ENCODE assay signal across 11 mouse cellular contexts in genomic region chr17:26953726-26954125, GRCm38 (mm10). TPM values are rescaled to one million over a fixed set of nuclear protein-coding genes. Genes with fewer than 3 reads are reported as not detected.
DNase-seq lines count a peak whose midpoint lies in the region; ATAC-seq and TF ChIP-seq lines count a peak whose summit lies in the region.
"Had no signal": no experiment of that assay in that cellular context is flagged by ENCODE, and none has a peak within 500 bp of the region (broad histone marks: within the 10 kb centered on the region; RNA-seq: fewer than 3 reads in every experiment).

No protein-coding gene starts in this region.

- H3K9ac ChIP-seq in lung, embryonic 15.5 days, result no peak overlapping the region
- no peak overlapping the region for H3K9ac ChIP-seq in lung, postnatal 0 days (replicated peaks; ENCODE audit: low read depth)
- no peak overlapping the region for H3K9ac ChIP-seq in forebrain, postnatal 0 days

- no peak overlapping the region for H3K27ac ChIP-seq in lung, embryonic 15.5 days
- H3K27ac ChIP-seq in lung, postnatal 0 days (ENCODE audit: low read length), result no peak overlapping the region
- no peak overlapping the region for H3K27ac ChIP-seq in forebrain, postnatal 0 days (ENCODE audit: low read depth, low read length)
- peak overlapping the region; percentile 93 for H3K27ac ChIP-seq in limb, embryonic 10.5 days
- H3K27ac ChIP-seq in small intestine, adult 2 months (ENCODE audit: insufficient read depth, low read depth, low read length), result peak overlapping the region; percentile 75

- H3K4me3 ChIP-seq in lung, embryonic 15.5 days, result no peak overlapping the region
- no peak overlapping the region for H3K4me3 ChIP-seq in lung, postnatal 0 days (ENCODE audit: low read depth, low read length)
- H3K4me3 ChIP-seq in forebrain, postnatal 0 days (ENCODE audit: low read depth, low read length), result no peak overlapping the region
- peak overlapping the region; percentile 80 for H3K4me3 ChIP-seq in limb, embryonic 10.5 days
- H3K4me3 ChIP-seq in small intestine, adult 2 months (ENCODE audit: low read depth, low read length), result peak overlapping the region; percentile 29

- H3K36me3 ChIP-seq in lung, embryonic 15.5 days, result peaks cover 28% of the 10 kb centered on the region
- H3K36me3 ChIP-seq in lung, postnatal 0 days (ENCODE audit: insufficient read depth, low read length), result 0 out of 2 replicates have a peak, but pooled peaks cover 4% of the 10 kb centered on the region
- peaks cover 52% of the 10 kb centered on the region for H3K36me3 ChIP-seq in forebrain, postnatal 0 days (ENCODE audit: insufficient read depth)
- peaks cover 48% of the 10 kb centered on the region for H3K36me3 ChIP-seq in limb, embryonic 10.5 days
- no peaks in the 10 kb centered on the region for H3K36me3 ChIP-seq in small intestine, adult 2 months (ENCODE audit: control insufficient read depth, insufficient read depth, low read length)

- no peak for DNase-seq in lung, postnatal 0 days (ENCODE audit: low spot score)
- no peak for DNase-seq in forebrain, postnatal 0 days
- DNase-seq in limb, embryonic 10.5 days (ENCODE audit: low spot score), result no peak
- DNase-seq in spleen, adult 12 weeks (ENCODE audit: low spot score), result no peak
- DNase-seq in testis, postnatal 10 days (ENCODE audit: low spot score), result no peak
- DNase-seq in layer of hippocampus, adult 8-10 months (ENCODE audit: low spot score in 2 of 2), result no peak
- DNase-seq: cerebellum, adult 8-10 months; kidney, adult 8-10 months; lung, postnatal 36 days had no signal

- ATAC-seq in lung, embryonic 15.5 days (ENCODE audit: borderline replicate concordance, extremely low read depth, low FRiP score, low TSS enrichment), result no peak
- ATAC-seq in lung, postnatal 0 days, result no peak
- ATAC-seq in forebrain, postnatal 0 days, result no peak

- no peak for TF ChIP-seq EP300 in lung, postnatal 0 days (IDR thresholded peaks at IDR 0.05)

- TF ChIP-seq POLR2A in small intestine, adult 2 months (IDR thresholded peaks at IDR 0.05; ENCODE audit: low read depth, low read length), result no peak

- WGBS in lung, embryonic 15.5 days, result 22% methylated on average over 10 of the region's 16 CpGs
- 52% methylated on average over 9 of the region's 16 CpGs for WGBS in lung, postnatal 0 days
- 32% methylated on average over 11 of the region's 16 CpGs for WGBS in forebrain, postnatal 0 days
- WGBS in limb, embryonic 10.5 days, result 16% methylated on average over 15 of the region's 16 CpGs
- WGBS in small intestine, adult 2 months, result 21% methylated on average over 8 of the region's 16 CpGs

- 0 out of 2 replicates have a peak, but pooled peaks cover 4% of the 10 kb centered on the region for H3K27me3 ChIP-seq in lung, embryonic 15.5 days
- H3K27me3 ChIP-seq in lung, postnatal 0 days (replicated peaks; ENCODE audit: insufficient read depth, low read length), result no peaks in the 10 kb centered on the region
- no peaks in the 10 kb centered on the region for H3K27me3 ChIP-seq in forebrain, postnatal 0 days (ENCODE audit: insufficient read depth, low read length)
- no peaks in the 10 kb centered on the region for H3K27me3 ChIP-seq in limb, embryonic 10.5 days (ENCODE audit: low read depth, poor library complexity, severe bottlenecking)
- H3K27me3 ChIP-seq in small intestine, adult 2 months (ENCODE audit: control insufficient read depth, insufficient read depth, low read length), result no peaks in the 10 kb centered on the region

- no peaks in the 10 kb centered on the region for H3K9me3 ChIP-seq in lung, embryonic 15.5 days
- H3K9me3 ChIP-seq in lung, postnatal 0 days (ENCODE audit: low read length), result no peaks in the 10 kb centered on the region
- no peaks in the 10 kb centered on the region for H3K9me3 ChIP-seq in forebrain, postnatal 0 days (ENCODE audit: low read length)
- H3K9me3 ChIP-seq in limb, embryonic 10.5 days (replicated peaks), result no peaks in the 10 kb centered on the region

- H3K4me2 ChIP-seq in lung, embryonic 15.5 days, result peak overlapping the region; percentile 44
- H3K4me2 ChIP-seq in lung, postnatal 0 days (replicated peaks; ENCODE audit: low read depth, low read length), result no peak overlapping the region
- H3K4me2 ChIP-seq in forebrain, postnatal 0 days (ENCODE audit: low read depth), result 0 out of 2 replicates have a peak overlapping the region, but pooled peaks have one; percentile 74

- H3K4me1 ChIP-seq in lung, embryonic 15.5 days, result peaks cover 53% of the 10 kb centered on the region
- peaks cover 15% of the 10 kb centered on the region; the same call in 1 of the 2 replicates for H3K4me1 ChIP-seq in lung, postnatal 0 days (ENCODE audit: insufficient read depth, low read depth, low read length)
- H3K4me1 ChIP-seq in forebrain, postnatal 0 days (ENCODE audit: insufficient read depth), result peaks cover 29% of the 10 kb centered on the region
- H3K4me1 ChIP-seq in limb, embryonic 10.5 days, result peaks cover 62% of the 10 kb centered on the region
- peaks cover 20% of the 10 kb centered on the region for H3K4me1 ChIP-seq in small intestine, adult 2 months (ENCODE audit: control insufficient read depth, insufficient read depth, insufficient read length, low read length)

- TF ChIP-seq CTCF in lung, postnatal 0 days (IDR thresholded peaks at IDR 0.05), result no peak
- TF ChIP-seq CTCF in forebrain, postnatal 0 days (IDR thresholded peaks at IDR 0.05; ENCODE audit: low read depth), result no peak
- TF ChIP-seq CTCF in small intestine, adult 2 months (IDR thresholded peaks at IDR 0.05; ENCODE audit: extremely low read depth, insufficient read length, insufficient replicate concordance, low read depth, low read length), result no peak

RNA-seq across cellular contexts. Expression of gene Syngap1, which starts 12.7 kb away (rescaled TPM):
- 1.5 and 2.1 TPM in 2 replicates for polyA plus RNA-seq in lung, embryonic 15.5 days (2015; fragmentation: Nextera tagmentation; extraction: Ambion mirVana)
- 1.0 and 1.4 TPM in 2 replicates for polyA plus RNA-seq in lung, postnatal 0 days (2015; fragmentation: Nextera tagmentation; extraction: Ambion mirVana)
- 84.2 and 85.2 TPM in 2 replicates for total RNA-seq in forebrain, postnatal 0 days (2014; rRNA removed)
- polyA plus RNA-seq in forebrain, postnatal 0 days (2015; fragmentation: Nextera tagmentation; extraction: Ambion mirVana), result 3.1 and 5.0 TPM in 2 replicates
- 2.8 and 3.1 TPM in 2 replicates for polyA plus RNA-seq in limb, embryonic 10.5 days (2016; fragmentation: Nextera tagmentation; extraction: Ambion mirVana)
- polyA plus RNA-seq in small intestine, adult 2 months (2012; rRNA removed), result 5.8 and 8.6 TPM in 2 replicates
- total RNA-seq in layer of hippocampus, adult 8-10 months (2022), result 100 to 1,000 TPM; 353 to 466 (median 403) TPM

RNA-seq across cellular contexts. Expression of gene Cuta, which starts 14.4 kb away (rescaled TPM):
- 182 and 184 TPM in 2 replicates for polyA plus RNA-seq in lung, embryonic 15.5 days (2015; fragmentation: Nextera tagmentation; extraction: Ambion mirVana)
- polyA plus RNA-seq in lung, postnatal 0 days (2015; fragmentation: Nextera tagmentation; extraction: Ambion mirVana), result 179 and 180 TPM in 2 replicates
- total RNA-seq in forebrain, postnatal 0 days (2014; rRNA removed), result 44.4 and 44.9 TPM in 2 replicates
- polyA plus RNA-seq in forebrain, postnatal 0 days (2015; fragmentation: Nextera tagmentation; extraction: Ambion mirVana), result 147 and 158 TPM in 2 replicates
- polyA plus RNA-seq in limb, embryonic 10.5 days (2016; fragmentation: Nextera tagmentation; extraction: Ambion mirVana), result 184 and 188 TPM in 2 replicates
- 83.4 and 151 TPM in 2 replicates for polyA plus RNA-seq in small intestine, adult 2 months (2012; rRNA removed)
- 10 to 100 TPM; 90.0 to 96.1 (median 92.0) TPM for total RNA-seq in layer of hippocampus, adult 8-10 months (2022)

RNA-seq across cellular contexts. Expression of gene Zbtb9, which starts 19.2 kb away (rescaled TPM):
- polyA plus RNA-seq in lung, embryonic 15.5 days (2015; fragmentation: Nextera tagmentation; extraction: Ambion mirVana), result 16.3 and 16.9 TPM in 2 replicates
- polyA plus RNA-seq in lung, postnatal 0 days (2015; fragmentation: Nextera tagmentation; extraction: Ambion mirVana), result 9.3 and 9.9 TPM in 2 replicates
- 20.9 and 22.5 TPM in 2 replicates for total RNA-seq in forebrain, postnatal 0 days (2014; rRNA removed)
- polyA plus RNA-seq in forebrain, postnatal 0 days (2015; fragmentation: Nextera tagmentation; extraction: Ambion mirVana), result 4.2 and 6.8 TPM in 2 replicates
- 20.6 and 22.0 TPM in 2 replicates for polyA plus RNA-seq in limb, embryonic 10.5 days (2016; fragmentation: Nextera tagmentation; extraction: Ambion mirVana)
- 4.7 and 9.1 TPM in 2 replicates for polyA plus RNA-seq in small intestine, adult 2 months (2012; rRNA removed)
- total RNA-seq in layer of hippocampus, adult 8-10 months (2022), result 10 to 100 TPM; 12.2 to 14.7 (median 13.7) TPM

RNA-seq across cellular contexts. Expression of gene Phf1, which starts 20.9 kb away (rescaled TPM):
- polyA plus RNA-seq in lung, embryonic 15.5 days (2015; fragmentation: Nextera tagmentation; extraction: Ambion mirVana), result 7.6 and 8.7 TPM in 2 replicates
- polyA plus RNA-seq in lung, postnatal 0 days (2015; fragmentation: Nextera tagmentation; extraction: Ambion mirVana), result 15.2 and 16.2 TPM in 2 replicates
- 35.4 and 38.9 TPM in 2 replicates for total RNA-seq in forebrain, postnatal 0 days (2014; rRNA removed)
- polyA plus RNA-seq in forebrain, postnatal 0 days (2015; fragmentation: Nextera tagmentation; extraction: Ambion mirVana), result 20.4 and 24.1 TPM in 2 replicates
- 3.5 and 5.0 TPM in 2 replicates for polyA plus RNA-seq in limb, embryonic 10.5 days (2016; fragmentation: Nextera tagmentation; extraction: Ambion mirVana)
- 35.6 and 67.1 TPM in 2 replicates for polyA plus RNA-seq in small intestine, adult 2 months (2012; rRNA removed)
- 10 to 100 TPM; 37.0 to 40.3 (median 37.5) TPM for total RNA-seq in layer of hippocampus, adult 8-10 months (2022)

RNA-seq across cellular contexts. Expression of gene Kifc5b, which starts 36.8 kb away (rescaled TPM):
- polyA plus RNA-seq in lung, embryonic 15.5 days (2015; fragmentation: Nextera tagmentation; extraction: Ambion mirVana), result 8.0 and 9.8 TPM in 2 replicates
- 0.35 and 0.44 TPM in 2 replicates for polyA plus RNA-seq in lung, postnatal 0 days (2015; fragmentation: Nextera tagmentation; extraction: Ambion mirVana)
- 1.0 and 3.3 TPM in 2 replicates for total RNA-seq in forebrain, postnatal 0 days (2014; rRNA removed)
- polyA plus RNA-seq in forebrain, postnatal 0 days (2015; fragmentation: Nextera tagmentation; extraction: Ambion mirVana), result 0.74 and 1.5 TPM in 2 replicates
- polyA plus RNA-seq in limb, embryonic 10.5 days (2016; fragmentation: Nextera tagmentation; extraction: Ambion mirVana), result 12.3 and 12.6 TPM in 2 replicates
- 2.5 and 3.7 TPM in 2 replicates for polyA plus RNA-seq in small intestine, adult 2 months (2012; rRNA removed)
- total RNA-seq in layer of hippocampus, adult 8-10 months (2022), result 1 to 10 TPM; 2.5 to 7.4 (median 4.2) TPM

Comparison
In these comparisons a context has a peak if more than half of its experiments do, and no peak if none do; other contexts are left out.
1. H3K27ac ChIP-seq: peak in limb, embryonic 10.5 days (single experiment) and small intestine, adult 2 months (single experiment); none in lung, embryonic 15.5 days (single experiment), lung, postnatal 0 days (single experiment) and forebrain, postnatal 0 days (single experiment).
2. H3K4me3 ChIP-seq: peak in limb, embryonic 10.5 days (single experiment) and small intestine, adult 2 months (single experiment); none in lung, embryonic 15.5 days (single experiment), lung, postnatal 0 days (single experiment) and forebrain, postnatal 0 days (single experiment).